Mouse (Mus musculus): ENCODE measurements around the gene Nop56. TPM values are rescaled to one million over a fixed set of nuclear protein-coding genes. Genes with fewer than 3 reads are reported as not detected.

Nop56 gene
- 138 and 159 TPM in 2 replicates for polyA plus RNA-seq (2015; fragmentation: Nextera tagmentation; extraction: Ambion mirVana)

GRCm38 (mm10) chr2:130274149-130274861 lies at the start of gene Nop56:
TSS of gene Nop56 (plus strand) at chr2:130274430.
- under 1% methylated on average over 68 of the region's 68 CpGs for WGBS
- H3K27ac ChIP-seq (ENCODE audit: low read length) = peak within 1 kb of the TSS; percentile 94
- peak; percentile 97 for ATAC-seq (replicated peaks; ENCODE audit: extremely low read depth, insufficient read depth, low FRiP score)

GRCm38 (mm10) chr2:130246912-130247311 lies 27.3 kb upstream of the Nop56 start:
- no peak overlapping the region for H3K27ac ChIP-seq (ENCODE audit: low read length)
- 44% methylated on average over 9 of the region's 9 CpGs for WGBS
- H3K27me3 ChIP-seq (ENCODE audit: control insufficient read depth, insufficient read depth, low read length) = no peaks in the 10 kb centered on the region
- no peaks in the 10 kb centered on the region for H3K36me3 ChIP-seq (ENCODE audit: control insufficient read depth, insufficient read depth)
- ATAC-seq (replicated peaks; ENCODE audit: extremely low read depth, insufficient read depth, low FRiP score) = no peak
- H3K4me3 ChIP-seq (ENCODE audit: low read length) = no peak overlapping the region
- H3K9ac ChIP-seq (ENCODE audit: low read length) = no peak overlapping the region
- H3K4me1 ChIP-seq (ENCODE audit: control insufficient read depth, insufficient read depth, low read length) = no peaks in the 10 kb centered on the region
- H3K9me3 ChIP-seq (replicated peaks; ENCODE audit: control insufficient read depth, low read length) = no peaks in the 10 kb centered on the region
- no peak overlapping the region for H3K4me2 ChIP-seq (ENCODE audit: low read depth, low read length)

More at GRCm38 (mm10) chr2:130274149-130274861, at the start of gene Nop56:
- Histone ChIP-seq H3K36me3 (ENCODE audit: control insufficient read depth, insufficient read depth) (peaks cover 33% of the 10 kb centered on the region), H3K9me3 (replicated peaks; ENCODE audit: control insufficient read depth, low read length) (no peaks in the 10 kb centered on the region), H3K4me3 (ENCODE audit: low read length) (peak within 1 kb of the TSS; percentile 97), H3K4me2 (ENCODE audit: low read depth, low read length) (peak within 1 kb of the TSS; percentile 83), H3K4me1 (ENCODE audit: control insufficient read depth, insufficient read depth, low read length) (peaks cover 13% of the 10 kb centered on the region), H3K9ac (ENCODE audit: low read length) (peak within 1 kb of the TSS; percentile 94), H3K27me3 (ENCODE audit: control insufficient read depth, insufficient read depth, low read length) (no peaks in the 10 kb centered on the region)

GRCm38 (mm10) chr2:130248226-130248625 lies 26.0 kb upstream of the Nop56 start:
- Histone ChIP-seq H3K27ac (ENCODE audit: low read length) (no peak overlapping the region), H3K9ac (ENCODE audit: low read length) (no peak overlapping the region), H3K36me3 (ENCODE audit: control insufficient read depth, insufficient read depth) (no peaks in the 10 kb centered on the region), H3K4me1 (ENCODE audit: control insufficient read depth, insufficient read depth, low read length) (no peaks in the 10 kb centered on the region), H3K4me2 (ENCODE audit: low read depth, low read length) (no peak overlapping the region), H3K9me3 (replicated peaks; ENCODE audit: control insufficient read depth, low read length) (no peaks in the 10 kb centered on the region), H3K4me3 (ENCODE audit: low read length) (no peak overlapping the region), H3K27me3 (ENCODE audit: control insufficient read depth, insufficient read depth, low read length) (no peaks in the 10 kb centered on the region)
- no peak for ATAC-seq (replicated peaks; ENCODE audit: extremely low read depth, insufficient read depth, low FRiP score)
- WGBS = 56% methylated on average over 7 of the region's 7 CpGs

- no peaks in the 10 kb centered on the region for H3K27me3 ChIP-seq (ENCODE audit: control insufficient read depth, insufficient read depth, low read length)
- ATAC-seq (replicated peaks; ENCODE audit: extremely low read depth, insufficient read depth, low FRiP score) = no peak
These were observed 17.5 kb upstream of the Nop56 start for GRCm38 (mm10) chr2:130256762-130257161.

GRCm38 (mm10) chr2:130260822-130261221 lies 13.4 kb upstream of the Nop56 start:
- Histone ChIP-seq H3K4me2 (ENCODE audit: low read depth, low read length) (no peak overlapping the region), H3K4me3 (ENCODE audit: low read length) (no peak overlapping the region), H3K27me3 (ENCODE audit: control insufficient read depth, insufficient read depth, low read length) (no peaks in the 10 kb centered on the region), H3K27ac (ENCODE audit: low read length) (no peak overlapping the region), H3K9me3 (replicated peaks; ENCODE audit: control insufficient read depth, low read length) (no peaks in the 10 kb centered on the region), H3K9ac (ENCODE audit: low read length) (no peak overlapping the region), H3K4me1 (ENCODE audit: control insufficient read depth, insufficient read depth, low read length) (no peaks in the 10 kb centered on the region), H3K36me3 (ENCODE audit: control insufficient read depth, insufficient read depth) (no peaks in the 10 kb centered on the region)
- 70% methylated on average over 4 of the region's 4 CpGs for WGBS
- ATAC-seq (replicated peaks; ENCODE audit: extremely low read depth, insufficient read depth, low FRiP score) = no peak

More at GRCm38 (mm10) chr2:130256762-130257161, 17.5 kb upstream of the Nop56 start:
- no peak overlapping the region for H3K27ac ChIP-seq (ENCODE audit: low read length)
- 62% methylated on average over 4 of the region's 4 CpGs for WGBS
- no peaks in the 10 kb centered on the region for H3K36me3 ChIP-seq (ENCODE audit: control insufficient read depth, insufficient read depth)
- H3K4me1 ChIP-seq (ENCODE audit: control insufficient read depth, insufficient read depth, low read length) = no peaks in the 10 kb centered on the region
- H3K4me3 ChIP-seq (ENCODE audit: low read length) = no peak overlapping the region
- no peak overlapping the region for H3K4me2 ChIP-seq (ENCODE audit: low read depth, low read length)
- H3K9me3 ChIP-seq (replicated peaks; ENCODE audit: control insufficient read depth, low read length) = no peaks in the 10 kb centered on the region
- no peak overlapping the region for H3K9ac ChIP-seq (ENCODE audit: low read length)

GRCm38 (mm10) chr2:130261914-130262313 lies 12.3 kb upstream of the Nop56 start:
- 66% methylated on average over 2 of the region's 2 CpGs for WGBS
- no peak overlapping the region for H3K4me2 ChIP-seq (ENCODE audit: low read depth, low read length)
- no peak overlapping the region for H3K4me3 ChIP-seq (ENCODE audit: low read length)
- ATAC-seq (replicated peaks; ENCODE audit: extremely low read depth, insufficient read depth, low FRiP score) = no peak
- no peaks in the 10 kb centered on the region for H3K9me3 ChIP-seq (replicated peaks; ENCODE audit: control insufficient read depth, low read length)
- H3K4me1 ChIP-seq (ENCODE audit: control insufficient read depth, insufficient read depth, low read length) = no peaks in the 10 kb centered on the region
- H3K36me3 ChIP-seq (ENCODE audit: control insufficient read depth, insufficient read depth) = no peaks in the 10 kb centered on the region
- H3K9ac ChIP-seq (ENCODE audit: low read length) = no peak overlapping the region
- no peaks in the 10 kb centered on the region for H3K27me3 ChIP-seq (ENCODE audit: control insufficient read depth, insufficient read depth, low read length)
- H3K27ac ChIP-seq (ENCODE audit: low read length) = no peak overlapping the region

- Histone ChIP-seq H3K36me3 (ENCODE audit: control insufficient read depth, insufficient read depth) (no peaks in the 10 kb centered on the region), H3K27ac (ENCODE audit: low read length) (no peak overlapping the region), H3K4me2 (ENCODE audit: low read depth, low read length) (no peak overlapping the region), H3K27me3 (ENCODE audit: control insufficient read depth, insufficient read depth, low read length) (no peaks in the 10 kb centered on the region), H3K9me3 (replicated peaks; ENCODE audit: control insufficient read depth, low read length) (no peaks in the 10 kb centered on the region), H3K9ac (ENCODE audit: low read length) (no peak overlapping the region), H3K4me1 (ENCODE audit: control insufficient read depth, insufficient read depth, low read length) (no peaks in the 10 kb centered on the region), H3K4me3 (ENCODE audit: low read length) (no peak overlapping the region)
- ATAC-seq (replicated peaks; ENCODE audit: extremely low read depth, insufficient read depth, low FRiP score) = no peak
- WGBS = 13% methylated on average over 2 of the region's 2 CpGs
These were observed 11.8 kb upstream of the Nop56 start for GRCm38 (mm10) chr2:130262398-130262797.

- H3K4me1 ChIP-seq (ENCODE audit: control insufficient read depth, insufficient read depth, low read length) = no peaks in the 10 kb centered on the region
- H3K4me3 ChIP-seq (ENCODE audit: low read length) = no peak overlapping the region
- ATAC-seq (replicated peaks; ENCODE audit: extremely low read depth, insufficient read depth, low FRiP score) = no peak
- H3K27ac ChIP-seq (ENCODE audit: low read length) = no peak overlapping the region
- H3K9me3 ChIP-seq (replicated peaks; ENCODE audit: control insufficient read depth, low read length) = no peaks in the 10 kb centered on the region
- H3K27me3 ChIP-seq (ENCODE audit: control insufficient read depth, insufficient read depth, low read length) = no peaks in the 10 kb centered on the region
- no peaks in the 10 kb centered on the region for H3K36me3 ChIP-seq (ENCODE audit: control insufficient read depth, insufficient read depth)
- no peak overlapping the region for H3K9ac ChIP-seq (ENCODE audit: low read length)
- 86% methylated on average over 1 of the region's 1 CpGs for WGBS
- no peak overlapping the region for H3K4me2 ChIP-seq (ENCODE audit: low read depth, low read length)
These were observed 8.7 kb upstream of the Nop56 start for GRCm38 (mm10) chr2:130265520-130265919.

GRCm38 (mm10) chr2:130268074-130268473 lies 6.2 kb upstream of the Nop56 start:
- H3K4me3 ChIP-seq (ENCODE audit: low read length) = no peak overlapping the region
- no peaks in the 10 kb centered on the region for H3K9me3 ChIP-seq (replicated peaks; ENCODE audit: control insufficient read depth, low read length)
- no peaks in the 10 kb centered on the region for H3K27me3 ChIP-seq (ENCODE audit: control insufficient read depth, insufficient read depth, low read length)
- H3K4me1 ChIP-seq (ENCODE audit: control insufficient read depth, insufficient read depth, low read length) = no peaks in the 10 kb centered on the region
- H3K4me2 ChIP-seq (ENCODE audit: low read depth, low read length) = no peak overlapping the region
- no peak for ATAC-seq (replicated peaks; ENCODE audit: extremely low read depth, insufficient read depth, low FRiP score)
- 61% methylated on average over 7 of the region's 7 CpGs for WGBS
- no peak overlapping the region for H3K9ac ChIP-seq (ENCODE audit: low read length)
- H3K36me3 ChIP-seq (ENCODE audit: control insufficient read depth, insufficient read depth) = no peaks in the 10 kb centered on the region
- H3K27ac ChIP-seq (ENCODE audit: low read length) = no peak overlapping the region
